Mouse (Mus musculus): ENCODE data around the gene Lrrc25.

DNA sequence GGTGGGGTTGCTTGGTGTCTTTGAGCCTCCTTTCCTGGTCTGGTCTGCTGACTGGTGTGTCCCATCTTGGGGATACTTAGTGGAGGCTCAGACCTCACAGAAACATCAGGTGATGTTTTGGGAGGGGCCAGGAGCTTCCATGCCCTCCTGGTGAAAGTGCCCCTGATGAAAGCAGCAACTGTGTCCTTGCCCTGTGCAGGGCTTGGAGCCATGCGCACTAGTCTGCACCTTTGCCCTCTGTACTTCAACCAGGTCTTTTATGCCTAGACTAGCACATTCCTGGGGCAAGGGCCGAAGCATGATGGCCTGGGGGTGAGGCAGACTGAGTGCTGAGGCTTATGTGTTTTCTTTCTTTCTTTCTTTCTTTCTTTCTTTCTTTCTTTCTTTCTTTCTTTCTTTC is 49.6 kb downstream of the Lrrc25 start:
- TF ChIP-seq CTCF (IDR thresholded peaks at IDR 0.05; ENCODE audit: low read depth) (no peak), EP300 (IDR thresholded peaks at IDR 0.05; ENCODE audit: low read depth) (no peak)
